Mouse (Mus musculus) spleen, embryonic (tissue): ENCODE measurements around the gene Drosha.

ENCODE experiments used
- CTCF ChIA-PET: fragments of 350-600 bp; sonication (Branson Sonifier 250); formaldehyde crosslinking; loops from one replicate; lab custom pipeline; 2022; lab: Charles Lee

The Drosha gene

DNA sequence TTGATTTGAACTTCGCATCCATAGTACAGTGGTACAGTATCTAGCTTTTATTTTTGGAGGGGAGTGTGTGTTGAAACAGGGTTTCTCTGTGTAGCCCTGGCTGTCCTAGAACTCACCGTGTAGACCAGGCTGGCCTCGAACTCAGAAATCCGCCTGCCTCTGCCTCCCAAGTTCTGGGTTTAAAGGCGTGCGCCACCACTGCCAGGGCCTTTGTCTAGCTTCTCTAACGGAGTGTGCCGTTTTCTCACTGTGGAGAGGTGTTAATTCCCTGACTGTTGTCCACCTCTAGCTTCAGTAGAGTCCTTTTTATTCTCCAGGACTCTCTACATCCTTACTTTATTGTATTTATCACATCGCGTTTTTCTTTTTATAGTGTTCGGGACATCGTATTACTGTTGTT lies 793 bp downstream of the Drosha start:
- CTCF ChIA-PET, result interaction anchor here (0.6 kb wide), 1 partner anchor 822 kb away, joined by 3 read pairs; no protein-coding TSS in a partner anchor

DNA sequence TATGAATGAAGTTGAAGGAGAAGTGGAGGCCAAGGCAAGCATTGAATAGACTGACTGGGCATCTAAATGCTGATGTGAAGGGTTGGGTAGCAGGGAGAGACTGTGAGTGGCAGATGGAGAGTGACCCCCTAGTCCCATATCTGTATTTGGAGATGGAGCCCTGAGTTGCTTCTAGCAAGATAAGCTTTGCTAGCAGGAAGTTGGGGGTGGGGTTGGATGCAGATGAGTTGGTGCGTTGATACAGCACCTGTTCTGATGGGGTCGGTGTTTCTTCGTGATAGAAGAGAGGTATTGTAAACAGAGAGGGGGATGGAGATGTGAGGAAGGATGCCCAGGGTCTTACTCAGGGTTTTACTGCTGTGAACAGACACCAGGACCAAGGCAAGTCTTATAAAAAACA lies 5.3 kb downstream of the Drosha start:
- CTCF ChIA-PET, result no interaction called here

DNA sequence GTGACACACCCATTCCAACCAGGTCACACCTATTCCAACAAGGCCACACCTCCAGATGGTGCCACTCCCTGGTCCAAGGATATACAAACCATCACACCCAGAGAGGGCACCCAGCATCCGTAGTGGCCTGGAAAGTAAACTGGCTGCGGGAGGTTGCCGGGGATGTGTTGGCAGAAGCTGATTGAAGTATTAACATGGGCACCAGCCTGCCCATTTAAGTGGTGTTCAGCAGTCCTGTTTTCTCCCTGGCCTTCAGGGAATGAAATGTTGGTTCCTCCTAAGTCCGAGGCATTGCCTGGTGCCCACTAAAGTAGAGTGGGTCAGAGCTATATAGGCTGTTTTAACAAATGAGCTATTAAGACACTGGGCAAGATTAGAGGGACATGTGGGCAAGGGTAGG lies 8.0 kb downstream of the Drosha start:
- CTCF ChIA-PET, result no interaction called here

DNA sequence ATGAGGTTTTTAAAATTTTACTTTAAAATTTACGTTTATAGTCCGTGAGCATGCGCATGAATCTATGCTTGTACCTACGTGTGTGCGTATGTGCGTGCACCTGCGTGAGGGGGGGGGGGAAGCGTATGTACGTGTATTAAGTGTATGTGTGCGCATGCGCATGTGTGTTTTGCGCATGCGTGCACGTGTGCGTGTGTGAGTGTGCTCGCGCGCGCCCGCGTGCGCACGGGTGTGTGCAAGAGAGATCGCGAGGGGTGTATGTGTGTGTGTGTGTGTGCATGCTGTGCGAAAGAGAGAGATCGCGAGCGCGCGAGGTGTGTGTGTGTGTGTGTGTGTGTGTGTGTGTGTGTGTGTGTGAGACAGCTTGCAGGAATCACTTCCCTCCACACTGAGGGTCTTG lies 8.8 kb downstream of the Drosha start:
- CTCF ChIA-PET, result no interaction called here

DNA sequence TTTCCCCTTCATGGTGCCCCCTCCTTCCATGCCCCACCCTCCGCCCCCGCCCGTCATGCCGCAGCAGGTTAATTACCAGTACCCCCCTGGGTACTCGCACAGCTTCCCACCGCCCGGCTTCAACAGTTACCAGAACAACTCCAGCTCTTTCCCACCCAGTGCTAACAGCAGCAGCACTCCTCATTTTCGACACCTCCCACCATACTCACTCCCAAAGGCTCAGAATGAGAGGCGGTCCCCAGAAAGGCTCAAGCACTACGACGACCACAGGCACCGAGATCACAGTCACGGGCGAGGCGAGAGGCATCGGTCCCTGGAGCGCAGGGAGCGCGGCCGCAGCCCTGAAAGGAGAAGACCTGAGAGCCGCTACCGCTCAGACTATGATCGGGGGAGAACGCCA lies 9.6 kb downstream of the Drosha start:
- CTCF ChIA-PET, result no interaction called here

DNA sequence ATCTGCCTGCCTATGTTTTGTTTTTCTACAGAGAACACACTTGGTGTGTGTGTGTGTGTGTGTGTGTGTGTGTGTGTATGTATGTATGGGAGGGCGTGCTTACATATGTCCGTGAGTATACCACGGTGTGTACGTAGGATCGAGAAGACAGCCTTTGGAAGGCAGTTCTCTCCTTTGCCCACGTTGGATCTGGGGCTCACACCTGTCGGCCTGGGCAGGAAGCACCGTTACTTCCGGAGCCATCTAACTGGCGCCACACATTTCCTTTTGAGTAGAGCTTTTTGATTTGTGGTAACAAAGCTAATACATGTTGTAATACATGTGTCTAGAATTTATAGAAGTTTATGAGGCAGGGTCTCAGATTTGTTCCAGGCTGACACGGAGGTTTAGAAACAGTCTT lies 16.1 kb downstream of the Drosha start:
- CTCF ChIA-PET, result no interaction called here

DNA sequence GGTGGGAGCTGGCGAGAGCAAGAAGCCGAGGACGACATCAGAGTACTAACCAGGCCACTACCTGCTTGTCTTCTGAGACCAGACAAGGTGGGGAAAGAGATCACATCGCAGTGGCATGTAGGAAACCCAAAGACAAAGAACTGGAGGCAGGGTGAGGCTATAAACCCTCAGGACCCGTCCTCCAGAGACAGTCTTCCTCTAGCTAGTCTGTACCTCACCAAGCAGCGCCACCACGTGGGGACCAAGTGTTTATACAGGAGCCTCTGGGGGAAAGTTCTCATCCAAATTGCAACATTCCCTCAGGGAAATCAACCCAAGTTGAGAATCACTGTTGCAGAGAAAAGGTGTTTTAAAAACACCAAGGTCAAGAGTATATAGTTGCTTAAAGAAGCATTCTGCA lies 18.2 kb downstream of the Drosha start:
- CTCF ChIA-PET, result no interaction called here

DNA sequence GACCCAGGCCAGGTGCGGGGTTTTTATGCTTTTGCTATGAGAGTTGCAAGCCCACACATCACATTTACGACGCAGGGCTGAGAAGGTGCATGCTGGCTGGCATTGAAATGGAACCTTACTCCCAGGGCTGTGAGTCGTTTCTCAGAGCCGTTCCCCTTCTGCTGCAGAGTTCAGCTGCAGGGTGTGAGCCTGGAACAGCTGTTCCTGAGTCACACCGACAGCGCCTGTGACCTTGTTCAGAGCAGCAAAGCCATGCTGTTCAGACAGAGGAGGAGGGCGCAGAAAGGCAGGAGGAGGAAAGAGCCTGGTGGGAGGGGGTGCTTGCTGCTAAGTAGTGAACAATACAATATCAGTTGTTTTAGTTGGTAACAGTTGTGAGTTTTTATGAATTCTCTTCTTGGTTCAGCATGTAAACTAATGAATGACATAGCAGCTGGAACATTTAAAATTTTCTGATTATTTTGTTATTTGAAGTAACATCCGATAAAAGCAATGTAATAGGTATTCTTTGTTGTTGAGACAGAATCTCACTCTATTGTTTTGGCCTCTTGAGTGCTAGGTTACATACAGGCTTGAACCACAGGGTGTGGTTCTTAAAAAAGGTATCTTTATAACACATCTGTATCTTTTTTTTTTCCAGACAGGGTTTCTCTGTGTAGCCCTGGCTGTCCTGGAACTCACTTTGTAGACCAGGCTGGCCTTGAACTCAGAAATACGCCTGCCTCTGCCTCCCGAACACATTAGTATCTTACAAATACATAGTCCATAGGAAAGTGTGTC lies 23.8 kb downstream of the Drosha start:
- CTCF ChIA-PET, result no interaction called here

DNA sequence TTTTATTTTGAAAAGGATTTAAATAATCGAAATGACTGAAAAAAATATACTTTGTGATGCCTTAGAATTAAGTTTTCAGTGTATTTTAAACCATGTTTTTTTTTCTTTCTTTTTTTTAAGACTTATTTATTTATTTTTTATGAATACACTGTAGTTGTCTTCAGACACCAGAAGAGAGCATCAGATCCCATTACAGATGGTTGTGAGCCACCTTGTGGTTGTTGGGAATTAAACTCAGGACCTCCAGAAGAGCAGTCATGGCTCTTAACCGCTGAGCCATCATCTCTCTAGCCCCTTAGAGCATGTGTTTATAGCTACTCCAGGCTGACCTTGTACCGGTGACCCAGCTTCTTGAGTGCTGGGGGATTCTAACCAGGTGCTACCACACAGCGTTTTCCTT lies 24.8 kb downstream of the Drosha start:
- CTCF ChIA-PET, result no interaction called here

DNA sequence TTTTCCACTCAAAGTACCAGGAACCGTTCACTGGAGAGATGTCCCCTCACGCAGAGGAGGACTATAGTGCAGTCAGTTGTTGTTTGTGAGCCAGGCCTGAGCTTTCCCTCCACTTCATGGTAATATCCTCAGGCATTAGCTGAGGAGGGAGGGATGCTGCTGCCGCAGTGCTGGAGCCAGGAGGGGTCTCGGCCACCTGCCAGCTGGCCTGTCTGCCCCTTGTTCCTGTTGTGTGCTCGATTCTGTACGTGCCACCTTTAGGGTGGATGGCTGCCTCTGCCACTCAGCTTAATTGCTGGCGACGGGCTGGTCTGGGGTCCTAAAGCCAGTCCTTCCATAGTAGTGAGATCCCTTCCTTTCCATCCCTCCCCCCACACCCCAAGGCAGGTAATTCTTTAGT lies 28.9 kb downstream of the Drosha start:
- CTCF ChIA-PET, result no interaction called here

DNA sequence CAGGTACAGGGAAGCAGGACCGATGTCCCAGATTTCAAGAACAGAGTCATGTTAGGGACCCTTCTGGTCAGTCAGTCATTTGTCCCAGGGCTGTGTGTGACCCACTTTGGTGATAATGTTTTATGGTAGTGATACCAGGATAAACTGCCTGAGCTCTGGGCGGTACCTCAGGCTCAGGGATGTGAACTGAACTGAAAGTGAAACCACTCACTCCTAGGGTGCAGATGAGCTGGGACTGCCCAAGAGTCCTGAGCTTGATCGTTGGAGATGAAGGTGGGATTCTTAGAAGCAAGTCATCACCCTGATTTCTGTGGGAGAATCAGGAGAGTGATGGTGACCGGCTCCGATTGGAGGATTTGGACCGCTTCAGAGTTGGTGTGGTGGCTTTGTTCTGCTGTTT lies 32.2 kb downstream of the Drosha start:
- CTCF ChIA-PET, result interaction anchor here (0.6 kb wide), 1 partner anchor 21 kb away, joined by 3 read pairs; no protein-coding TSS in a partner anchor

DNA sequence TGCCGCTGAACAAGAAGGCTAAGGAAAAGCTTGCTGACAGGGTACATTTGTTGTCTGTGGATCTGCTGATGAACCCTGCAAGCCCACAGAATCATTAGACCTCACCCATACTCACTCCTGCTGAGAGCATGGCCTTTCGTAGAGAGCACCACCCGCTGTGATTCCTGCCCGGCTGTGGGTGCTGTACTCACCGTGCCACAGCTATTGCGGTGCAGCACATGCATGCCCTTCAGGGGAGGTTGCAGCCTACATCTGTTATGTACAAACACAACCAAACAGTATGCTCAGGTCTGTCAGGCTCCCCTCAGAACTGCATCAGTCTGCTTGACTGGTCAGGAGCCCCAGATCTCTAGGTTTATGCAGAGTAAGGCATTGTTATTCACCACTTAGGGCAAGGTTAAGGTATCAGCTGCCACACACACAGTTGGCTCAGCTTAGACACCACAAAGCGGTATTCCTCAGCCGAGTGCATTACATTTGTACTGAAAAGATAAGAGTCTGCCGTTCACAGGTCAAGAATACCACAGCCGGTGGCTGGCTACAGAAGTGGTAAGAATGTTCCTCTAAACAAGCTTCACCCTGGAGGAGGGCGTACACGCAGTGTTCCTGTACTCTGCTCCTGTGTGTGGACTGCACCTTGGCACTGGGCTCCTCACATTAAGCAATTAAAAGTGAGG lies 33.4 kb downstream of the Drosha start:
- CTCF ChIA-PET, result no interaction called here

DNA sequence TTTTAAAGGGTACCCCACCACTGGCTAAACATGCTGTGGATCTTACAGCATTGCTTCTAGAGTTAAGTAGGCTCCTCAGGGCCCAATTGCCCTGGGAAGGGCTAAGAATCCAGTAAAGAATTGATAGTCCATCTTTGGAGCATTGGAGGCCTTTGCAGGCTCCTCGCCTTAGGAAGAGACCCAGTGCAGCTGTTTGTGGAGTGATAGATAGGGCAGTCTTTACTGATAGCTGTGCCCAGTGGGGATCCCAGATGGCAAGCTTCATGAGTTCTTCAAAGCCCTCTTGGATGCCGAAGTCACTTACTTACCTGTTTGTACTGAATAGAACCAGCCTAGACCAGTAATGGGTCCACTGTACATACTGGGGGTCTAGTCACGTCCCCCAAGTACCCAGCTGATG lies 34.0 kb downstream of the Drosha start:
- CTCF ChIA-PET, result no interaction called here

DNA sequence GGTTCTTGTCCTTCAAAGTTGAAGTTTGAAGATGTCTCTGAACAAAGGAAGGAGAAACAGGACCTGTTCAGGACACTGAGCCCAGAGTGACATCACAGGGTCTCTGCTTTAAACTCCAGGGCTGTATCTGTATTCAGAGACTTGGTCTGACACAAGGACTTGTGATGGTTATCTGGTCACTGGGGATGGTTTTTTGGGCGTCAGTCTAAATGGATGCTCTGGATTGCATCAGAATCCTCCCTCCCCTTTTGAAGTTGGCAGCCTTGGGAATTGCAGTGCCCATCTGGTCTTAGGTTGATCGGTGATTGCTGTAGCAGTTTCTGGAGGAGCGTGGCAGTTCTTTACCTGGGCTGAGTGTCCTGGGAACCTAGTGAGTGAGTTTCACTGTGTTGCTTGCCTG lies 37.4 kb downstream of the Drosha start:
- CTCF ChIA-PET, result no interaction called here

DNA sequence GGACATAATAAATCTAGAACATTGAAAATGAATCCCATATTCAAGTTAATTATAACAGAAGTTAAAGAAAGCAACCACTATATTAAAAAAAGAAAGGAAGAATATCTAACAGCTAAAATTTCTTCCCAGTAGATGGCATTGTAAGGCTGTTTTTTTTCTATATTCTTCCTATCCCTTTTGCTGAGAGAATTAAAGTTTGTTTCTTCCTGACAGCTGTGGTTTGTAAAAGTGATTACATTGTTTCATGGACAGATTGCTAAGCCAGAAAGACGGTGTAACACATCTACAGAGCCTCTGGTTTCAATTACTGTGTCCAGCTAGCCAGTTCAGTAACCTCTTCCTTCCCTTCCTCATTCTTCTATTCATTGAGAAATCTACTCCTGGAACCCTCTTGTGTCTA lies 39.1 kb downstream of the Drosha start:
- CTCF ChIA-PET, result no interaction called here

DNA sequence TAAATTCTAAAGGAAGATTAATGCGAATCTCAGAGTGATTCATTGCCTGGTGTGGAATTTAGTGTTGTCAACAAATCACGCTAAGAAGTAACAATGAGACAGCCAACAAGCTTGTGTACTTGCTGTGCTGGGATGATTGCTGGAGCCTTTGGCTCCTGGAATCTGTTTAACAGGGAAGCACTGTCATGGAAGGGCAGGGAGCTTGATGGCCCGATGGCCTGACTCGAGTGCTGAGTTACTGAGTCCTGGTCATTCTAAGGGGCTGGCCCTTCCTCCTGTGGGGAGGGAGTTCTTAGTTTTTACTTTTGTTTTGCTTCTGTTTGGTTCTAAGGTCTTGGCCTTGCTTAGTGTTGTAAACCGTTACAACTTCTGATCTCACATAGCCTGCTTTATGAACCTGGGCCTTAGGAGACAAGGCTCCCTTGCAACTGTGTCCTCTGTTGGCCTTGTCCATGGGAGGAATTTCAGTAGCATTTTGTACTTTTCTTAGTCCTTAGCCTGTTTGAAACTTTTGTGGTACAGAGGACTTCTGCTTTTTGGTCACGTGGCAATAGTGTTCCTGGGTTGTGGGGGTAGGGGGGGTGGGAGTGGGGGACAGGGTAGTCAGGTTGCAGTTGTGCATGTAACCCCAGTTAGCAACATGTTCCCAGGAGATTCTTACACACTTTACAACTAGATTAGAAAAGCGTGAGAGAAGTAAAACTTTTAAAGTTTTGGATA lies 41.1 kb downstream of the Drosha start:
- CTCF ChIA-PET, result interaction anchor here (0.6 kb wide), 1 partner anchor 52 kb away, joined by 13 read pairs; no protein-coding TSS in a partner anchor

DNA sequence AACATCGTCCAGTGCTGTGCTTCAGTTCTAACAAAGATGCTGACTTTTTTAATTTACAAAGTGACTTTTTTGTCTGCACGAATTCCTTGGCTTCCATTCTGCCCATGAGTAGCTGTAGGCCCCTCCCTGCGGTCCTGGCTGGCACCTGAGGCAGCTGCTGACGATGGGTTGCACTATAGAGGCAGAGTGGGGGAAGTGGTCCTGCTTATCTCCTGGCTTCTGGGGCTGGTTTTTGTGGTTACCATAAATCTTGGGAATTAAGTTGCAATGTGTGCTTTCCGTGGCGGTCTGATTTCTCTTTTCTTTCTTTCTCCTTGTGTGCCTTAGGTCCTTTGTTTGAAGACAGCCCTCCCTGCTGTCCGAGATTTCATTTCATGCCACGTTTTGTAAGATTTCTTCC lies 42.7 kb downstream of the Drosha start:
- CTCF ChIA-PET, result no interaction called here

DNA sequence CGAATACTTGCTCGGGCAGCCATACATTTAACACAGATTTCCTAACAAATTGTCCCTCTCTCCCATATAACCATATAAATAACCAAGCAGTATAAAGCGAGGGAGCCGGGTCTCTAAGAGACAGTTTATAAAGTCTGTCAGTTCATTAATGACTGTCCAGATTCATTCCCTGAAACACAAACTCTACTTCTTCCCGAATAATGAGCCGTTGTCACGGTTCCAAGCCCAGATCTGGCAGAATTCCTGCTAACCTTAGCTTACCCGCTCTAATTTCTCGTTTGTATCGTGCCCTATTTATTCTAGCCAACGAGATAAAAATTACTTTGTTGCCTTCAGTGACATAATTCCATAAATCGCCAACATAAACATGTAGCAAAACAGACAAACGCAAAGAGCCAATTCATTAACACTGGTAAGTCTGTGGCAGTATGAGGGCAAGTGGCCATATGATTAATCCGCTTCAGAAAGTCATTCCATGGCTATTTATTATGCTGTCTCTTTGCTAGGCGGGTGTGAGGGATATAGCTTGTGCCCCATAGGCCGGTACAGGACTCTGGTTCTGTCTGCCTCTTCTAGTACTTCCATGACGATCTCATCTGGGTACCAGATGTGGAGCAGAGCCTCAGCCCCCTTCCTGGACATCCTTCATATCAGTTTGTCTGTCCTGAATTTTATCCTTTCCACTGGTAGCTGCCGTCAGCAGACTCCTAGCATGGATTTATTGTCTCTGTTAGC lies 51.0 kb downstream of the Drosha start:
- CTCF ChIA-PET, result no interaction called here

DNA sequence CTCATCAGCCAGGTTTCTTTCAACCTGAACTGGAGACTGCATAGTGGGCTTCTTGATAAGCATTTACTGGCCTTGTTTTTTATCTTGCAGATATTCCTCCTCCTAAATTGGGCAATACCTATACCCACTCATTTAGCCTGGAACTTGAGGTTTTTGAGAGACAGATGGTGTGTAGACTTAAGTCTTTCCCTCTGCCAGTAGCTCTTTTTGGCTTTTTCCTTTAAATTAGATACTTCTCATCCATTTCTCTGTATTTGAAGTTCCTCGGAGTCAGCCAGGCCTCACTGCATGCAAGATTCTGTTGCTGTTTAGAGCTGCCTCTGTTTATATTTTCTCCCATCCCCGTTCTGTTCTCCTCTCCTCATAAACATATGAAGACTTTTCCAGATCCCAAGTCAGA lies 51.7 kb downstream of the Drosha start:
- CTCF ChIA-PET, result no interaction called here

DNA sequence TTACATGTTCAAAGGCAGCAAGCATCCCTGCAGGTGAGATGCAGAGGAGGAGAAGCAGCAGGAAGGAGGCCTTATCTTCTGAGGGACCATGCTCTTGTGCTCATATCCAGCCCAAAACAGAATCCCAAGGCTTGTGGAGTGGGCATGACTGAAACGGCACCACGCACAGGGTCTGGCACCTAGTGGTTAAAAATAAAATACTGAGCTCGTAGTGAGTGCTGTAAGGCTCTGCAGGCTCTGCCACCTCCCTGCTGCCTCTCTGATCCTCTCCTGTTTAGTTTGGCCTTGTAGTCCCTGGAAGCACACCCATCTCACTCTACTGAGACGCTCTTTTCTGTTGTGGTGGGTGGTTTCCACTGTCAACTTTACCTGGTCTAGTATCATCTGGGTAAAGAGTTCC lies 52.3 kb downstream of the Drosha start:
- CTCF ChIA-PET, result no interaction called here

DNA sequence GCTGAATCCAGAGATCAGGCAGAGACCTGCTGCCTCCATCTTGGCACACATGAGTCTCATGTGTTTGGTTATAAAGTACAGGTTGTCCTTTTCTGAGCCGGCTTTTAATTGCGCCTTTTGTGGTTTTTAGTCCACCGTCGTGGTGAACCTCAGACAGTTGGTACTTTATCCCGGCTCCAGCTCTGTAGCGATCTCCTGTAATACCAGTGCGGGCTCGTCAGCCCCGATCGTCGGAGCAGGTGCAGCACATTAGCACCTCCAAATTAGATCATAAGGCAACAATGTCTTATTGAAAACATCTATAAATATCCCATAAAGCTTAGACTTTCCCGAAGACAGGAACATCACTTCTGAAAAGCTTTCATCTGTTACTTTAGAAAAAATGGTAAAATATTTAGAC lies 53.3 kb downstream of the Drosha start:
- CTCF ChIA-PET, result interaction anchor here (0.7 kb wide), 1 partner anchor 21 kb away, joined by 3 read pairs; no protein-coding TSS in a partner anchor

DNA sequence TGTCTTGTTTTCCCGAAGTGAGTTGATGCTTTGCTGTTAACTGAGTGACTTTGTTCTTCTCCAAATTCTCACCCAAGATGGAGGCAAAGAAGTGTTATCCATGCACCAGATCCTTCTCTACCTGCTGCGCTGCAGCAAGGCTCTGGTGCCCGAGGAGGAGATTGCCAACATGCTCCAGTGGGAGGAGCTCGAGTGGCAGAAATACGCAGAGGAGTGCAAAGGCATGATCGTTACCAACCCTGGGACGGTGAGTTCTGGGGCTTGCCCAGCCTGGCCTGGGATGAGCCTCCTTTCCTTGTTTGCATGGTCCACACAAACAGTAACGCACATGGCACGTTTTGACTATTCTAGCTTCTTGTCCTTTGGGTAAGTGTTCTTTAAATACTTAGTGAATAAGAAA lies 54.0 kb downstream of the Drosha start:
- CTCF ChIA-PET, result no interaction called here
